ENCODE assay signal across 18 mouse cellular contexts in genomic region chr1:92103971-92104370, GRCm38 (mm10).
DNase-seq lines count a peak whose midpoint lies in the region; TF ChIP-seq lines count a peak whose summit lies in the region.
"Had no signal": no experiment of that assay in that cellular context is flagged by ENCODE, and none has a peak within 500 bp of the region (broad histone marks: within the 10 kb centered on the region; RNA-seq: fewer than 3 reads in every experiment).

No protein-coding gene starts in this region.

- peak overlapping the region; percentile 34; the same call in 1 of the 2 replicates for H3K27ac ChIP-seq in bone marrow macrophage, adult 2 months (ENCODE audit: insufficient read depth, low read depth, low read length)
- H3K27ac ChIP-seq: forebrain, embryonic 10.5 days; forebrain, embryonic 13.5 days; hindbrain, embryonic 10.5 days; hindbrain, embryonic 14.5 days; hindbrain, postnatal 0 days had no signal

- no peak for TF ChIP-seq POLR2A in bone marrow macrophage, adult 2 months (IDR thresholded peaks at IDR 0.05; ENCODE audit: borderline replicate concordance, low read depth, low read length)

- intact Hi-C loops in heart, postnatal 36 days (cut with DNase I), result loop anchor here (5.0 kb wide), 2 partner anchors 73 to 238 kb away; no protein-coding TSS in a partner anchor

- no peak for TF ChIP-seq CTCF in bone marrow macrophage, adult 2 months (IDR thresholded peaks at IDR 0.05; ENCODE audit: low read depth, low read length)

- DNase-seq in heart, adult 11 months, result peak; percentile 85
- DNase-seq in heart, postnatal 36 days, result no peak
- DNase-seq in adipocyte (ENCODE audit: low spot score), result peak; percentile 67
- no peak for DNase-seq in layer of hippocampus, adult 9-11 months
- DNase-seq in urinary bladder, postnatal 4 days (ENCODE audit: low spot score in 2 of 2), result no peak
- DNase-seq: adrenal gland, adult 8-10 months; adrenal gland, postnatal 25 days; cerebellum, adult 18-20 months; cerebellum, adult 9-10 months; cerebellum, postnatal 14 days; gastrocnemius, postnatal 36 days; heart, adult 18-20 months had no signal

- H3K4me1 ChIP-seq in bone marrow macrophage, adult 2 months (ENCODE audit: control insufficient read depth, insufficient read depth, low read length), result peaks cover 49% of the 10 kb centered on the region

- H3K4me3 ChIP-seq in bone marrow macrophage, adult 2 months (ENCODE audit: insufficient read depth, low read length), result no peak overlapping the region
- H3K4me3 ChIP-seq: forebrain, embryonic 10.5 days; forebrain, embryonic 13.5 days; hindbrain, embryonic 10.5 days had no signal

Comparison
In these comparisons a context has a peak if more than half of its experiments do, and no peak if none do; other contexts are left out.
1. DNase-seq: peak in heart, adult 11 months (single experiment) and adipocyte (single experiment); none in heart, postnatal 36 days (0 of 2), layer of hippocampus, adult 9-11 months (single experiment) and urinary bladder, postnatal 4 days (0 of 2).